Mouse (Mus musculus) bone marrow macrophage, adult 2 months (primary cell): ENCODE data around the gene Aff1.

Experiments used
- CTCF ChIP-seq: IDR thresholded peaks from 2 replicates; pipeline ENCODE4 v1.5.1; 2012; ENCODE audit warnings: low read depth, mild to moderate bottlenecking, low read length, moderate library complexity
- POLR2A ChIP-seq: IDR thresholded peaks from 2 replicates; pipeline ENCODE4 v1.6.1; 2012; ENCODE audit warnings: mild to moderate bottlenecking, low read depth, low read length, borderline replicate concordance

DNA sequence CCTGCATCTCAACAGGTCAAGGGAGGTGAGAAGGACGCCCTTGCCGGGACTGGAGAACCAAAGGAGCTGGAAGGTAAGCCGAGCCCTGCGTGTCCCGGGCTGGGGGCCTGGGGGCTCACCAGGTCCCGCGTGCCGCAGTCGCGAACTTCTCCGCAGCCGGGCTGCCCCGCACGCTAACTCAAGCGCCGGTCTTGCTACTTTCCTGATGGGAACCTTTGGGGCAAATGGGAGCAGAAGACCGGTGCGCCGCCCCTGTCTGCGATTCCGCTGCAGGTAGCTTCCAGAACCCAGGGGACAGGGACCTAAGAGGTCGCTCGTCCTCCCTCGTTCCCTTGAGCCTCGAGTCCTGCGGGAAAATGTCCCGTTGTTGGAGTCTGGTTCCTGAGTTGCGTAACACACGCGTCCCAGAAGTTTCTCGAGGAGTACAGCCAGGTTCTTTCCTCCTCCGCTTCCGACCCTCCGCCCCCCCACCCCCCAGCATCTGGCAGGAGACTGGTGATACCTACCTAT, 412 bp downstream of the Aff1 start:
- no peak for TF ChIP-seq CTCF
- no peak for TF ChIP-seq POLR2A
